Mouse (Mus musculus) heart, embryonic 11.5 days (tissue): Measurements from ENCODE around the gene Ap1g1. TPM values are rescaled to one million over a fixed set of nuclear protein-coding genes. Genes with fewer than 3 reads are reported as not detected.
A peak's percentile ranks its signal among the peaks of the same experiment; 100 is the strongest.

Experiments
- ATAC-seq: fragments of 200-750 bp; cut with Nextera tagmentation; replicated peaks from 2 replicates; pipeline ENCODE4 v1.8.0; 2017; ENCODE audit warnings: moderate library complexity; ENCODE audit not compliant: insufficient number of reproducible peaks, low FRiP score, low TSS enrichment
- H3K27ac ChIP-seq: fragments of 300-500 bp; sonication (generic); 2 replicates; pipeline ENCODE4 v1.5.1; 2014; ENCODE audit warnings: mild to moderate bottlenecking, low read depth, low read length
- H3K27me3 ChIP-seq: fragments of 300-500 bp; sonication (generic); 2 replicates; pipeline ENCODE4 v1.6.1; 2014; ENCODE audit warnings: mild to moderate bottlenecking, low read length, mixed read lengths; ENCODE audit not compliant: control insufficient read depth, insufficient read depth
- H3K36me3 ChIP-seq: fragments of 300-500 bp; sonication (generic); 2 replicates; pipeline ENCODE4 v1.6.1; 2014; ENCODE audit warnings: mild to moderate bottlenecking, low read length, moderate library complexity, mixed read lengths; ENCODE audit not compliant: control insufficient read depth, insufficient read depth
- H3K4me1 ChIP-seq: fragments of 300-500 bp; sonication (generic); 2 replicates; pipeline ENCODE4 v1.6.1; 2014; ENCODE audit warnings: low read length; ENCODE audit not compliant: control insufficient read depth, insufficient read depth
- H3K4me2 ChIP-seq: fragments of 300-500 bp; sonication (generic); 2 replicates; pipeline ENCODE4 v1.6.1; 2014; ENCODE audit warnings: mild to moderate bottlenecking, moderate library complexity
- H3K4me3 ChIP-seq: fragments of 300-500 bp; sonication (generic); 2 replicates; pipeline ENCODE4 v1.5.1; 2014; ENCODE audit warnings: low read depth, low read length
- H3K9ac ChIP-seq: fragments of 300-500 bp; sonication (generic); 2 replicates; pipeline ENCODE4 v1.6.1; 2014; ENCODE audit warnings: mild to moderate bottlenecking, low read depth, low read length, moderate library complexity
- H3K9me3 ChIP-seq: fragments of 300-500 bp; sonication (generic); replicated peaks from 2 replicates; pipeline ENCODE4 v1.6.1; 2016; ENCODE audit warnings: low read length; ENCODE audit not compliant: control insufficient read depth
- WGBS: fragments of 180-500 bp; shearing (Covaris S2); extraction: QIAGEN DNeasy Blood & Tissue Kit; methylation state at CpG from one replicate; pipeline ENCODE4 v1.1.7; 2014; ENCODE audit not compliant: insufficient replicate concordance; 5-methylcytosine and 5-hydroxymethylcytosine counted together
- polyA plus RNA-seq: library from polyadenylated mRNA; unstranded; fragments of >200 nt; fragmentation: Nextera tagmentation; extraction: Ambion mirVana; gene quantifications from 2 replicates; pipeline ENCODE4 v1.2.1, GENCODE M21; 2014

Ap1g1 gene
- polyA plus RNA-seq, 1 experiment from 2014 or later: 22.1 TPM

DNA sequence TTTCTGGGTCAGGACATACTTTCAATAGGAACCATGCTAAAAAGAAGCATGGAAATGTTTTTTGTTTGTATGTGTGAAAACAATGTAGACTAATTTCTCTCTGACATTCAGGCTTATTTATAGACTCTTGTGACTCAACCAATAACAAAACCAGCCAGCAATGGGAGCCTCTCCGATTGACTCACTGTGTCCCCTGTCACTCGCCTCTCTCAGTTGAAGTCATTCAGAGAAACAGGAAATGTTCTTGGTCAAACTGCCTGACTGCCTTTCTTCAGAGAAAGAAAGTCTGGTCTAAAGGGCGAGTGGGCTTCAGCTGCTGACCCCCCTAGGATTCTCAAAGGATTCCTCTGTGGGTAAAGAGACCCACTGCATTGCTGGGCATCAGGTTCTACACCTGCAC is 5.2 kb upstream of the Ap1g1 start:
- no peak overlapping the region for H3K9ac ChIP-seq
- H3K27ac ChIP-seq: no peak overlapping the region
- H3K27me3 ChIP-seq: no peaks in the 10 kb centered on the region; the same call in 1 of the 2 replicates
- H3K9me3 ChIP-seq: no peaks in the 10 kb centered on the region
- H3K4me3 ChIP-seq: no peak overlapping the region
- H3K4me1 ChIP-seq: no peaks in the 10 kb centered on the region
- no peak for ATAC-seq
- H3K36me3 ChIP-seq: no peaks in the 10 kb centered on the region
- no peak overlapping the region for H3K4me2 ChIP-seq
- 36% methylated on average over 3 of the region's 3 CpGs for WGBS

DNA sequence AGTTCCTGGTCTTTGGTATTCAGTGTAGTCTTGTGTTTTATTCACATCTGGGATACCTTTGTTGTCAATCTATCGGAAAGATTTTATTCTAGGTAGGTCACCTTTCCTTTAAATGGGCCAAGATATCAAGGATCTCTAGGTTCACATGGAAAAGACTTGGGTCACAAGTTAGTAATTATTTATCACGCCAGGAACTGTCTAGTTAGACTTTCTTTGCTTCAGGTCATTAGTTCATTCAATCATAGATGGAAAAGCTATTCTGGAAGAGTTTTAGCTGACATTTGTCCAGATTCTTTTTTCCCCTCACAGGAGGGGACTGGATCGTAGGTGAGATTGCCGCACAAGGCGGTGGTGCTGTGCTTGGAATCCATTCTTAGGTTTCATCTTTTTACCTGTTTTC is 503 bp upstream of the Ap1g1 start:
- peak overlapping the region; percentile 94 for H3K4me2 ChIP-seq

DNA sequence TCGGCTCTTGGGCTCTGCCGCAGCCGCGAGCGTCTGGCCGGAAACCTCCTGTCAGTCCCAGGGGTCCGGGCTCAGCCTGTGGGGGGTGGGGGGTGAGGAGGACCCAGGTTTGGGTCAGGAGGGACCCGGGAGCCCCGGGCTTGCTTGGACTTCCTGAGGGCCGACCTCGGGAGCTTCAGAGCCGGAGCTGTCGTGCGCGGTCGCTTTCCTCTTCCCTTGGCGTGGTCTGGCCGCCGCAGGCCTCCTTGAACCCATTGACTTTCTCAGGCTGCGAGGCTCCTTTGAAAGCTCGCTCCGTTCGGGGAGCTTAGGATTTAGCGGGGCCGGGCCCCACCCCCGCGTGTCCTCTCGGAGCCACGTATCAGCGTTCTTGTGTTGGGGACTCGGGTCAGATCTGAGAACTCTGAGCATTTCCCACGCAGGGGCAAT is 653 bp downstream of the Ap1g1 start:
- peak overlapping the region; percentile 99 for H3K27ac ChIP-seq
- peak overlapping the region; percentile 94 for H3K4me2 ChIP-seq
- WGBS: under 1% methylated on average over 32 of the region's 32 CpGs
- H3K36me3 ChIP-seq: no peaks in the 10 kb centered on the region
- no peaks in the 10 kb centered on the region; the same call in 1 of the 2 replicates for H3K27me3 ChIP-seq
- no peaks in the 10 kb centered on the region for H3K9me3 ChIP-seq
- H3K4me1 ChIP-seq: peaks cover 4% of the 10 kb centered on the region
- peak overlapping the region; percentile 97 for H3K9ac ChIP-seq
- peak overlapping the region; percentile 99 for H3K4me3 ChIP-seq
- peak; percentile 57; the same call in 1 of the 2 replicates for ATAC-seq

More for the DNA sequence above, 503 bp upstream of the Ap1g1 start:
- Histone ChIP-seq H3K9ac (peak overlapping the region; percentile 46; the same call in 1 of the 2 replicates), H3K9me3 (no peaks in the 10 kb centered on the region), H3K4me3 (peak overlapping the region; percentile 99), H3K27ac (peak overlapping the region; percentile 29; the same call in 1 of the 2 replicates), H3K36me3 (no peaks in the 10 kb centered on the region), H3K27me3 (no peaks in the 10 kb centered on the region; the same call in 1 of the 2 replicates), H3K4me1 (peaks cover 4% of the 10 kb centered on the region)
- 26% methylated on average over 5 of the region's 5 CpGs for WGBS
- no peak for ATAC-seq

DNA sequence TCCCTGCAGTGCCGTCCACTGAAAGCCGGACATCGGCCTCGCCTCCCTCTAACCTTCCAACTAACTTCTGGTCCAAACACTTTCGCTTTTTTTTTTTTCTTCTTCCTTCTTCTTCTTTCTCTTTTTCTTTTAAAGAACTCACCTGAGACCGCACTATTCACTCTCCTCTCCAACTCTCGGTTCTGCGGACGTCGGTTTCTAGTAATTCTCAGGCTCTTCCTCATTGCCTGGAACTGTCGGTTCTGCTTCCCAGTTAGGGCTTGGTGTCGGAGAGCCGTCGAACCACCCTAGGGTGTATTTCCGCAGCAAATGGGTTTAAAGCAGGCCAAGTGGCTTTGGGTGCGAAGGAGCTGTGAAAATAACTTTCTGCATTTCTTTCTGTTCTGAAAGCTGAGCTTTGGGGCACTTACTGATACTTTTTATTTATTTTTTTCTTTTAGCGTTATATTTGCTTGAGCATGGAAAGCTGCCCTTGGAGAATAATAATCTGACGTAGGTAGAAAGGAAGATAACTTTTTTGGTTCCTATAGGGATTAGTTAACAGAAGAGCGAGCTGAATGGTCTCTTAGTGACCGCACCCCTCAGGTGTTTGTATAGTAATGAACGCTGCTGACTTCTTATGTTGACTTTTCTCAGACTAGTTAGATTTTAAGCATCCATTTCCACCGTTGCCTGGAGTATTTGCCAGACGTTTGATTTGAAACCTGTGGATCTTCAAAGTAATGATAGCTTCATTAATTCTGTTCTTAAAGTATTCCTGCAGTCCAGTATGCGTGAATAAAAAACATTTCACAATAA is 1.3 kb downstream of the Ap1g1 start:
- Histone ChIP-seq H3K9me3 (no peaks in the 10 kb centered on the region), H3K4me2 (peak overlapping the region; percentile 94), H3K27ac (peak overlapping the region; percentile 99), H3K27me3 (no peaks in the 10 kb centered on the region), H3K4me3 (peak overlapping the region; percentile 99), H3K36me3 (no peaks in the 10 kb centered on the region), H3K9ac (peak overlapping the region; percentile 97), H3K4me1 (peaks cover 4% of the 10 kb centered on the region)
- ATAC-seq: no peak
- 18% methylated on average over 24 of the region's 24 CpGs for WGBS

DNA sequence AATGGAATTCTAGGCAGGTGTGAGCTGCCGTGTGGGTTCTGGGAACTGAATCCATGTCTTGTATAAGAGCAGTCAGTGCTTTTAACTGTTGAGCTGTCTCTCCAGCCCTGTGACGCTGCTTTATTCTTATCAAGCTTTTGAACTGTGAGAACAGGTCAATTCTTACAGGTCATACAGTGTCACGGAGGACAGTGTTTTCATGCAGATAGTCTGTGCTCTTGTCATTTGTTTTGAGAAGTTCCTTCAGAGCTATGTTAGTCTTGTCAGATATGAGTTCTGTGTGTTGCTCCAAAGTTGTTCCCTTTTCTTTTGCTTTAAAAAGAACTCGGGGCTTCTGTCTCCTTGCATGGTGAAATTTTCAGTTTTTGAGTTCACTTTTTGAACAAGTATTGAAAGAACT is 2.2 kb downstream of the Ap1g1 start:
- no peaks in the 10 kb centered on the region for H3K27me3 ChIP-seq
- H3K9ac ChIP-seq: no peak overlapping the region
- peak overlapping the region; percentile 94 for H3K4me2 ChIP-seq
- H3K9me3 ChIP-seq: no peaks in the 10 kb centered on the region
- H3K27ac ChIP-seq: no peak overlapping the region
- no peak for ATAC-seq
- H3K4me3 ChIP-seq: 0 out of 2 replicates have a peak overlapping the region, but pooled peaks have one; percentile 99
- H3K36me3 ChIP-seq: no peaks in the 10 kb centered on the region
- peaks cover 4% of the 10 kb centered on the region for H3K4me1 ChIP-seq
- WGBS: 40% methylated on average over 4 of the region's 4 CpGs

DNA sequence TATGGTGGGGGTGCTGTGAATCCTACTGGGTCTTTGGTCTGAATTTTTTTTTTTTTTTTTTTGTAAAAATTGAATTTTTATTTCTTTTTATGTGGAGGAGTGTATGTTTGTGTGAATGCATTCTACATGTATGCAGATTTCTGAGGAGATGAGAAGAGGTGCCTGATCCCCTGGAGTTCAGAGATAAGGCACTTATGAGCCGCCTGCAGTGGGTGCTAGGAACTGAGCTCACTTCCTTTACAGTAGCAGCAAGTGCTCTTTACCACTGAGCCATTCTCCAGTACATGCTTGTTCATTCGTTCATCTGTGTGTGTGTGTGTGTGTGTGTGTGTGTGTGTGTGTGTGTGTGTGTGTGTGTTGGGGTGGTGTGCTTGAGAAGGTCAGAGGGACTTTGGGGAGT is 12.6 kb downstream of the Ap1g1 start:
- 86% methylated on average over 2 of the region's 2 CpGs for WGBS
- no peak overlapping the region for H3K4me2 ChIP-seq
- H3K9me3 ChIP-seq: no peaks in the 10 kb centered on the region
- H3K4me3 ChIP-seq: no peak overlapping the region
- no peaks in the 10 kb centered on the region for H3K36me3 ChIP-seq
- no peak overlapping the region for H3K27ac ChIP-seq
- no peak for ATAC-seq
- no peaks in the 10 kb centered on the region for H3K27me3 ChIP-seq
- no peaks in the 10 kb centered on the region; the same call in 1 of the 2 replicates for H3K4me1 ChIP-seq
- H3K9ac ChIP-seq: no peak overlapping the region

DNA sequence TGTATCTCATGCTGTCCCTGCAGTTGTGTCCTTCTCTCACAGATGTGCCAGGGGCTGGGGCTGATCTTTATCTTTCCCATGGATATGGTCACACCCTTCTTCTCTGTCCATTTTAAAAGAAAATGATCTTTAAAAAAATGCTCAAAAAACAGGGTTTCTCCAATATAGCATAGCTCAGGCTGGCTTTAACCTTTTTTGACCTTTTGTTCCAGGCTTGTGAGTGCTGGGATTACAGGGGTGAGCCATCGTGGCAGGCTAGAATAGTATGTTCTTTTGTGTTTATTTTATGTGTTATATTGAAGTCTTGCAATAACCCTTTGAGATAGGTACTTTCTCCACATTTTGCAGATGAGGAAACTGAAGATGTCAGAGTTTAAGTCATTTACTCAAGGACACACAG is 16.8 kb downstream of the Ap1g1 start:
- Histone ChIP-seq H3K36me3 (no peaks in the 10 kb centered on the region; the same call in 1 of the 2 replicates), H3K4me2 (no peak overlapping the region), H3K27me3 (no peaks in the 10 kb centered on the region), H3K4me3 (no peak overlapping the region), H3K9me3 (no peaks in the 10 kb centered on the region), H3K4me1 (peaks cover 10% of the 10 kb centered on the region), H3K27ac (no peak overlapping the region), H3K9ac (no peak overlapping the region)
- 52% methylated on average over 1 of the region's 1 CpGs for WGBS
- no peak for ATAC-seq

DNA sequence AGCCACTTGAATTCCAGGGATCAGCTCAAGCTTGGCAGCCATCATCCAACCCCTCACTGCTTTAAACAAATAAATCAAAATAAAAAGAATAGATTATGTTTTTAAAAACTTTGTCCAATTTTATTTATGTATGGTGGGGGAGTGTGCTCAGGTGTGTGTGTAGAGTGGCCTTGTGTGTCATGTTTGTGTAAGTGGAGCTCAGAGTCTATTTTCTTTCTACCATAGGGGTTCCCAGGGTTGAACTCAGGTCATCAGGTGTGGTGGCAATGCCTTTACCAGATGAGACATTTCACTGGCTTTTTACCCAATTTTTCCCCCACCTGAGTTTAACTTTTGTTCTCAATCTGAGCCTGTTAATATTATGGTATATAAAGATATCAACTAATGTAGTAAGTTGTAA is 20.4 kb downstream of the Ap1g1 start:
- Histone ChIP-seq H3K4me1 (peaks cover 10% of the 10 kb centered on the region), H3K27ac (no peak overlapping the region), H3K4me3 (no peak overlapping the region), H3K9ac (no peak overlapping the region), H3K4me2 (no peak overlapping the region), H3K9me3 (no peaks in the 10 kb centered on the region), H3K27me3 (no peaks in the 10 kb centered on the region), H3K36me3 (no peaks in the 10 kb centered on the region; the same call in 1 of the 2 replicates)
- no peak for ATAC-seq

DNA sequence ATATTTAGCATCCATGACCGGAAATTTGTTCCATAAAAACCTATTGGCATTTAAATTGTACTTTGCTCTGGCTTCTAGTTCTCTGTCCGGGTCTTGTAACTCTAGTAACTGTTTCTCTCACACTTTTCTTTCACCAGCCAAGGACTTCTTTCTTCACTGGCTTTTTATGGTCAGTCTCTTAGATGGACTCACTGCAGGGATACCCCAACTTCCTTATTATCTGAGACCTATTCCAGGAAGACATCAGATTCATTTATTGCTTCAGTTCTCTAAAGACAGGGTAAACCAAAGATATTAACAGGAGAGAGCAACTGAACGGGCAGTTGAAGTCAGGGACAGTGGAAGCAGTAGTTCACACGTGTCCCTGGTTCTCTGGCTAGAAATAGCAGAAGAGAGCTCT is 20.9 kb downstream of the Ap1g1 start:
- 58% methylated on average over 4 of the region's 4 CpGs for WGBS
- Histone ChIP-seq H3K27me3 (no peaks in the 10 kb centered on the region), H3K9me3 (no peaks in the 10 kb centered on the region), H3K4me2 (no peak overlapping the region), H3K27ac (no peak overlapping the region), H3K36me3 (no peaks in the 10 kb centered on the region; the same call in 1 of the 2 replicates), H3K4me1 (peaks cover 10% of the 10 kb centered on the region), H3K4me3 (no peak overlapping the region), H3K9ac (no peak overlapping the region)
- ATAC-seq: no peak
